27 mouse cellular contexts compared by ENCODE assay signal in genomic region chr8:94346264-94346663, GRCm38 (mm10). TPM values are rescaled to one million over a fixed set of nuclear protein-coding genes. Genes with fewer than 3 reads are reported as not detected.
DNase-seq lines count a peak whose midpoint lies in the region; ATAC-seq and TF ChIP-seq lines count a peak whose summit lies in the region.
"Had no signal": no experiment of that assay in that cellular context is flagged by ENCODE, and none has a peak within 500 bp of the region (broad histone marks: within the 10 kb centered on the region; RNA-seq: fewer than 3 reads in every experiment).

No protein-coding gene starts in this region.

- H3K9me3 ChIP-seq in hindbrain, embryonic 16.5 days (ENCODE audit: control insufficient read depth, low read length), result no peaks in the 10 kb centered on the region
- H3K9me3 ChIP-seq in kidney, embryonic 14.5 days (ENCODE audit: control insufficient read depth, low read length), result no peaks in the 10 kb centered on the region
- H3K9me3 ChIP-seq: embryonic facial prominence, embryonic 15.5 days; forebrain, embryonic 10.5 days; heart, embryonic 10.5 days; hindbrain, embryonic 13.5 days had no signal

- no peak overlapping the region for H3K9ac ChIP-seq in hindbrain, embryonic 16.5 days (ENCODE audit: low read depth, low read length)
- no peak overlapping the region for H3K9ac ChIP-seq in kidney, embryonic 14.5 days (ENCODE audit: low read depth, low read length)
- H3K9ac ChIP-seq: embryonic facial prominence, embryonic 15.5 days; hindbrain, embryonic 13.5 days had no signal

- no peak for TF ChIP-seq POLR2A in spleen, adult 2 months (IDR thresholded peaks at IDR 0.05; ENCODE audit: low read depth, low read length)

- peak overlapping the region; percentile 70 for H3K27ac ChIP-seq in spleen, adult 2 months (ENCODE audit: insufficient read depth, low read length)
- H3K27ac ChIP-seq in hindbrain, embryonic 16.5 days (ENCODE audit: low read depth, low read length), result no peak overlapping the region
- no peak overlapping the region for H3K27ac ChIP-seq in kidney, embryonic 14.5 days (ENCODE audit: low read depth, low read length)
- H3K27ac ChIP-seq: embryonic facial prominence, embryonic 15.5 days; forebrain, embryonic 10.5 days; heart, embryonic 10.5 days; hindbrain, embryonic 13.5 days had no signal

- TF ChIP-seq CTCF in spleen, adult 2 months (IDR thresholded peaks at IDR 0.05; ENCODE audit: extremely low read depth, insufficient read depth, insufficient read length, insufficient replicate concordance), result no peak

- no peaks in the 10 kb centered on the region for H3K27me3 ChIP-seq in spleen, adult 2 months (ENCODE audit: control insufficient read depth, insufficient read depth, low read length)
- no peaks in the 10 kb centered on the region for H3K27me3 ChIP-seq in splenic B cell, adult 2 months (ENCODE audit: control insufficient read depth, insufficient read depth, low read length, poor library complexity, severe bottlenecking)
- H3K27me3 ChIP-seq in hindbrain, embryonic 16.5 days (replicated peaks; ENCODE audit: control insufficient read depth, insufficient read depth, low read length), result no peaks in the 10 kb centered on the region
- H3K27me3 ChIP-seq in kidney, embryonic 14.5 days (ENCODE audit: control insufficient read depth, insufficient read depth, low read length), result no peaks in the 10 kb centered on the region
- H3K27me3 ChIP-seq: embryonic facial prominence, embryonic 15.5 days; hindbrain, embryonic 13.5 days; Patski had no signal

- H3K4me2 ChIP-seq in hindbrain, embryonic 16.5 days (ENCODE audit: low read length), result no peak overlapping the region
- no peak overlapping the region for H3K4me2 ChIP-seq in kidney, embryonic 14.5 days (replicated peaks; ENCODE audit: low read depth, low read length)
- H3K4me2 ChIP-seq: embryonic facial prominence, embryonic 15.5 days; hindbrain, embryonic 13.5 days had no signal

- H3K4me1 ChIP-seq in spleen, adult 2 months (ENCODE audit: control insufficient read depth, insufficient read depth, insufficient read length), result peaks cover 31% of the 10 kb centered on the region; the same call in 1 of the 2 replicates
- H3K4me1 ChIP-seq in hindbrain, embryonic 16.5 days (ENCODE audit: control insufficient read depth, insufficient read depth, low read depth, low read length), result no peaks in the 10 kb centered on the region; the same call in 1 of the 2 replicates
- no peaks in the 10 kb centered on the region for H3K4me1 ChIP-seq in kidney, embryonic 14.5 days (ENCODE audit: control insufficient read depth, insufficient read depth, low read length)
- H3K4me1 ChIP-seq: embryonic facial prominence, embryonic 15.5 days; forebrain, embryonic 10.5 days; hindbrain, embryonic 13.5 days had no signal

- no peaks in the 10 kb centered on the region for H3K36me3 ChIP-seq in spleen, adult 2 months (ENCODE audit: control insufficient read depth, insufficient read depth, low read length)
- H3K36me3 ChIP-seq in splenic B cell, adult 2 months (ENCODE audit: control insufficient read depth, insufficient read depth, low read length, poor library complexity, severe bottlenecking), result no peaks in the 10 kb centered on the region
- no peaks in the 10 kb centered on the region for H3K36me3 ChIP-seq in hindbrain, embryonic 16.5 days (ENCODE audit: control insufficient read depth, insufficient read depth, low read length)
- H3K36me3 ChIP-seq in kidney, embryonic 14.5 days (ENCODE audit: control insufficient read depth, insufficient read depth, low read length), result no peaks in the 10 kb centered on the region
- H3K36me3 ChIP-seq: embryonic facial prominence, embryonic 15.5 days; forebrain, embryonic 10.5 days; heart, embryonic 10.5 days; hindbrain, embryonic 13.5 days had no signal

- WGBS in spleen, adult 2 months, result 53% methylated on average over 13 of the region's 13 CpGs
- WGBS in hindbrain, embryonic 16.5 days, result 92% methylated on average over 13 of the region's 13 CpGs
- 95% methylated on average over 13 of the region's 13 CpGs for WGBS in kidney, embryonic 14.5 days

- H3K4me3 ChIP-seq in spleen, adult 2 months (ENCODE audit: extremely low read depth, insufficient read depth, insufficient read length), result no peak overlapping the region
- no peak overlapping the region for H3K4me3 ChIP-seq in hindbrain, embryonic 16.5 days (ENCODE audit: low read length)
- no peak overlapping the region for H3K4me3 ChIP-seq in kidney, embryonic 14.5 days (ENCODE audit: low read length)
- H3K4me3 ChIP-seq: embryonic facial prominence, embryonic 15.5 days; erythroblast, embryonic 14.5 days; forebrain, embryonic 10.5 days; heart, embryonic 10.5 days; hindbrain, embryonic 13.5 days had no signal

- ATAC-seq in common myeloid progenitor, adult 5-6 weeks (replicated peaks; ENCODE audit: low read depth, poor library complexity, severe bottlenecking), result peak; percentile 43; the same call in 1 of the 2 replicates
- ATAC-seq in hindbrain, embryonic 16.5 days, result no peak
- no peak for ATAC-seq in kidney, embryonic 14.5 days (ENCODE audit: low FRiP score, low TSS enrichment)
- ATAC-seq: activated CD4-positive, CD25-positive, alpha-beta regulatory T cell, adult 4 months; CD4-positive, CD25-positive, alpha-beta regulatory T cell, adult 4 months; forebrain, embryonic 14.5 days; Patski had no signal

- DNase-seq in spleen, adult 2 months (ENCODE audit: low read depth in 1 of 2, low spot score in 2 of 2), result no peak
- DNase-seq in spleen, postnatal 4 days (ENCODE audit: low spot score in 2 of 2), result no peak
- DNase-seq in splenic B cell, adult 2 months (ENCODE audit: low read depth, low spot score), result peak; percentile 57
- DNase-seq: adrenal gland, postnatal 25 days; cerebellum, adult 2 months; cerebellum, postnatal 10 days; embryo, embryonic 11 days; gastrocnemius, postnatal 36 days; heart, adult 18-20 months; heart, postnatal 14 days had no signal

RNA-seq across cellular contexts. Expression of gene Slc12a3, which starts 17.3 kb away (rescaled TPM):
- polyA plus RNA-seq in spleen, adult 2 months (2012; rRNA removed), result 1.2 TPM in 2 replicates
- total RNA-seq in common myeloid progenitor, adult 5-6 weeks (2017), result 0.49 TPM in 1 of 2 replicates, not detected in the other
- 0.11 and 0.21 TPM in 2 replicates for polyA plus RNA-seq in hindbrain, embryonic 16.5 days (2015; fragmentation: Nextera tagmentation; extraction: Ambion mirVana)
- polyA plus RNA-seq in kidney, embryonic 14.5 days (2014; fragmentation: Nextera tagmentation; extraction: Ambion mirVana), result 0.39 and 0.51 TPM in 2 replicates
- total RNA-seq: gastrocnemius, adult 8-10 months; gastrocnemius, postnatal 36 days; hematopoietic stem cell, adult 5-6 weeks; MEL had no signal
- polyA plus RNA-seq: activated CD4-positive, CD25-positive, alpha-beta regulatory T cell, adult 4 months; embryonic facial prominence, embryonic 11.5 days; erythroblast, embryonic 14.5 days; forebrain, embryonic 10.5 days; forebrain, embryonic 14.5 days; heart, embryonic 14.5 days had no signal

RNA-seq across cellular contexts. Expression of gene Herpud1, which starts 40.0 kb away (rescaled TPM):
- 198 and 350 TPM in 2 replicates for polyA plus RNA-seq in spleen, adult 2 months (2012; rRNA removed)
- total RNA-seq in common myeloid progenitor, adult 5-6 weeks (2017), result 71.4 and 79.8 TPM in 2 replicates
- 71.3 and 77.9 TPM in 2 replicates for polyA plus RNA-seq in hindbrain, embryonic 16.5 days (2015; fragmentation: Nextera tagmentation; extraction: Ambion mirVana)
- 53.7 and 61.2 TPM in 2 replicates for polyA plus RNA-seq in kidney, embryonic 14.5 days (2014; fragmentation: Nextera tagmentation; extraction: Ambion mirVana)
